Mouse (Mus musculus): Measurements from ENCODE around the gene Slc30a7.

GRCm38 (mm10) chr3:116040776-116041175 lies 33.6 kb upstream of the Slc30a7 start:
- no peak for TF ChIP-seq GATA1 (IDR thresholded peaks at IDR 0.05; ENCODE audit: low read length)
- TF ChIP-seq TAL1 (IDR thresholded peaks at IDR 0.05; ENCODE audit: low read length) = no peak

Measured in erythroblast, embryonic 14.5 days (primary cell).